Mouse (Mus musculus) lung, adult 2 months (tissue): ENCODE data around the gene Nav3. TPM values are rescaled to one million over a fixed set of nuclear protein-coding genes. Genes with fewer than 3 reads are reported as not detected.

Source experiments
- DNase-seq: peaks from one replicate; pipeline ENCODE4 v3.0.0; 2022
- H3K4me1 ChIP-seq: fragments of 200-500 bp; 2 replicates; pipeline ENCODE4 v1.6.1; 2011; ENCODE audit warnings: low read length; ENCODE audit not compliant: control insufficient read depth, insufficient read depth
- H3K4me3 ChIP-seq: fragments of 200-500 bp; replicated peaks from 2 replicates; pipeline ENCODE3; 2011; ENCODE audit warnings: low read depth, mild to moderate bottlenecking, control low read depth, low read length; ENCODE audit errors: extremely low read depth
- CTCF ChIP-seq: fragments of 200-500 bp; IDR thresholded peaks from 2 replicates; pipeline ENCODE4 v1.5.1; 2011; ENCODE audit warnings: mild to moderate bottlenecking, low read length, control low read depth; ENCODE audit not compliant: insufficient read depth
- POLR2A ChIP-seq: fragments of 200-500 bp; IDR thresholded peaks from 2 replicates; pipeline ENCODE4 v1.6.1; 2011; ENCODE audit warnings: low read depth, mild to moderate bottlenecking, control low read depth, low read length, borderline replicate concordance; ENCODE audit errors: extremely low read depth
- WGBS: fragments of 180-500 bp; shearing (Covaris S2); methylation state at CpG from one replicate; pipeline ENCODE4 v1.1.7; 2018; 5-methylcytosine and 5-hydroxymethylcytosine counted together
- polyA plus RNA-seq: library from polyadenylated mRNA; depleted of rRNA; stranded (reverse); fragments of >200 nt; gene quantifications from 2 replicates; pipeline ENCODE4 v1.2.3, GENCODE M21; 2012

Gene Nav3
- polyA plus RNA-seq, 1 experiment, result 0.84 TPM

DNA sequence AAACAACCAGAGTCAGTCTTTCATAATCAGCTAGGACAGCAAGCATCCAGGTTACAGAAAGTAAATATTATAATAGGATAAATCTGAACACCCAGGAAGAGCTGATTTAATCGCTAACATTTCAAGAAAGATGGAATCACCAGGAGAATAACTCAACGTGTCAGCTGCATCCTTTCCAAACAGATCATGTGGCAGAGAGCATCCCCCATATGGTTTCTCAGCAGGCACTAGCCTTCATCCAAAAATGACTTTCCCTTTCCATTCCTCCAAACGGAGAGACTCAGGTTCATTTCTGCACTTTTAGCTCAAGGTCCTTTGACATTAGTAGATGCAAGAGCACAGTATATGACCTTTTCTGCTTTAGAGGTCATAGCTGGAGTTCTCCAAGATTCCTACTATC, 765.4 kb downstream of the Nav3 start:
- DNase-seq, result no peak
- no peak for TF ChIP-seq POLR2A
- TF ChIP-seq CTCF, result no peak
- Histone ChIP-seq H3K4me1 (no peaks in the 10 kb centered on the region), H3K4me3 (no peak overlapping the region)
- WGBS, result 74% methylated on average over 3 of the region's 3 CpGs

DNA sequence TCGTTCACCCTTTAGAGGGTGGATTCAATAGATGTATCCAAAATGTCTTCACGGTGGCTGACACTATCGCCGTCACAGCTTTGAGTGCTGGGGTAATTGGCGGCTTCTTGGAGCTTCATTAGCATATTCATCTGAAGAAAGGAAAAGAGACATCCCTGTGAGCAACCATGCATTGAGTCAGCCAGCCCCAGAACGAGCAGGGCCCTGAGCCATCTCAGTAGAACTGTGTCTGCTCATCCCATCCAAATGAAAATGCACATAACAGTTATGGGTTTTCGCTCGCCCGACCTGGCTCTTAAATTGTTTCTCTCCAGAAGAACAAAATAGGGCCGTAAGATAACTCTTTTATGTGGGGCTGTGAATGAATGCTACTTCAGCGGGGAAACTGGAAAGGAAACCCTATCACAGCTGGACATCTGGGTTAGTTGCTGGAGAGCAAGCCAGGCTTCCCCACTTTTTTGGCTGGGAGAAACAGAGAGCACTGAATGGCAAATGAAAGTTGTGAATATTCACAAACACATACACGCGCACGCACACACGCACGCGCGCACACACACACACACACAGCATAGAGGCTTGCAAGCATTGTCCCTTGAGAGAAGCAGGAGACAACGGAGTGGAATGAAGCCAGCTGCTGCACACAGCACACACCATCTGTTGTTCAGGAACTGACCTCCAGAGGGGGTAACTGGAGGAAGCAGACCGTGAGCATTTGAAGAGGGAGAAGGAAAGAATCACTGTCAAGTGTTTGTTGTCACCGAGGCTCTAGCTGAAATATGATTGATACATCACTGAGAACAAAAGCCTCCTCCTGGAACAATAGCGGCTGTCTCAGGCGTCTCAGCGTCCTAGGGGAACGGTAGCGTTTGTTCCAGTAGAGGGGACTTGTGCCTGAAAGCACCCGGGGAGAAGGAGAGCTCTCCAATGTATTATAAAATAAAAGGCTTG, 771.6 kb downstream of the Nav3 start:
- WGBS, result 49% methylated on average over 27 of the region's 27 CpGs
- H3K4me3 ChIP-seq, result no peak overlapping the region

DNA sequence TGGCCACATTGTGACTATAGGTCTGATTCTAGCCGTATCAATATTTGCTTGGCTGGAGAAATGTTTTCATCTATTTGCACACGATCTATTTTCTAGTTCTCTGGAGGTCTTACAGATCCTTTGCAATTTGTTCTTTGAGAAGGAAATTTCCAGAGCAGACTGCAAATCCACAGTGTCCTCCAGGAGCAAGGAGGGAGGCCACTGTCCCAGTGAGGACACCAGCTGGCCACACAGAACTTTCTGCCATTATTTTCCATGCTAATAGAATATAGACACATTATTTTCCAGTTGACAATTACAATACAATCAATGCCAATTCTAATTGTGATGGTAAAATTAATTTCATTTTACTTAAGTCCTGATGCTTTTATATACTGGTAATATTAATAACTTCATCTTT, 783.1 kb downstream of the Nav3 start:
- Histone ChIP-seq H3K4me3 (no peak overlapping the region), H3K4me1 (no peaks in the 10 kb centered on the region)
- WGBS, result 59% methylated on average over 2 of the region's 2 CpGs
- TF ChIP-seq CTCF (no peak), POLR2A (no peak)
- DNase-seq, result no peak

More for the DNA sequence above, 771.6 kb downstream of the Nav3 start:
- TF ChIP-seq CTCF, result 0 out of 2 replicates have a peak, but pooled peaks have one; percentile 4
- no peak for TF ChIP-seq POLR2A
- no peak for DNase-seq
- no peaks in the 10 kb centered on the region for H3K4me1 ChIP-seq

DNA sequence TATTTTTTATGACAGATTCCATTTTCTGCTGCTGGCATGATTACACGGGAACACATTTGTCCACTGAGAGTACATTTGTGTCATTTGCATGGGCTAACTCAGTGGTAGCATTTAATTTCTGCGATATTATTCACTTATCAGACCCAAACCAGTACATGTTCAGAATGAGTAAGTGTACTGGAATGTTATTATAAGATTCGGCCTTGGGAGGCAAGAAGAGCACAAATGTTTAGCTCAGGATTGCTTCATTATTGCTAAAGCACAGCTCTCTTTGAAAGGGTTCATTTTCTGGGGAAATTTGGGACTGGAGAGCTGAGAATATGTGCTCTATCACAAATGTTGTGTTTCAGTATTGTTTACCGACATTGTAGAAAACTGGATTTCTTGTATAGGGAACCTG, 788.6 kb downstream of the Nav3 start:
- Histone ChIP-seq H3K4me3 (no peak overlapping the region), H3K4me1 (no peaks in the 10 kb centered on the region)
- TF ChIP-seq CTCF, result no peak
- TF ChIP-seq POLR2A, result no peak
- WGBS, result 65% methylated on average over 4 of the region's 4 CpGs
- DNase-seq, result no peak

DNA sequence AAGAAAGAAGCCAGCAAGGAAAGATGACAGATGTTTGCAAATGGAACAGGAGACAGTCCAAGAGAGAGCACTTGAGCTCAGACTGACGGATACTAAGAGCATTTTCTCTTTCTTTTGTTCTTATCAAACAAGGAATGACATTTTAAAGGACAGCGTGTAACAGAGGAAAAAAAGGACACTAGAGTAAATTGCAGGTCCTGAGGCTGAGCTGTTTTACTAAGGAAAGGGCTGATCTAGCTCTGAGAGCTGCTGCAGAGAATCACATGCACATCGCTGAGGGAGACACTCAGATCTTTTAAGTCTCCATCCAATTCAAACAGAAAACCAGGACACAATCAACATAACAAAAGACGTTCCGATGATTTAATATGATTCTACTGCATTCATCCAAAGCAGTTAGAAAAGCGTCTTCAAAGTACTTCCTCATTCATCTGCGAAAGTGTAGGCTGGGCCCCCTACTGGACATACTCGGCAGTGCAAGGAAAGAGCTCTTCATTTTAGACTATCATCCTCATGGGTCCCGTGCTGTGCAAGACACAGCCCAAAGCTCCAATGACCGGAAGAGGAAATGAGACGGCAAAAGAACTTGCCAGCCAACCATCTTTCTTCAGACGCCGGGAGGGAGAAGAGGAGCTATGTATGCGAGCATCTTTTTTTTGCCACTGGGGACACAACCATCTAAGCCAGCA, 791.2 kb downstream of the Nav3 start:
- Histone ChIP-seq H3K4me3 (no peak overlapping the region), H3K4me1 (no peaks in the 10 kb centered on the region)
- WGBS, result 24% methylated on average over 14 of the region's 14 CpGs
- peak; percentile 22 for DNase-seq
- TF ChIP-seq CTCF (peak; percentile 43), POLR2A (no peak)

- DNase-seq, result no peak
- Histone ChIP-seq H3K4me3 (no peak overlapping the region), H3K4me1 (no peaks in the 10 kb centered on the region)
- TF ChIP-seq POLR2A (no peak), CTCF (no peak)
- 53% methylated on average over 7 of the region's 7 CpGs for WGBS
Measured at GRCm38 (mm10) chr10:109651516-109651915, 804.5 kb downstream of the Nav3 start.

DNA sequence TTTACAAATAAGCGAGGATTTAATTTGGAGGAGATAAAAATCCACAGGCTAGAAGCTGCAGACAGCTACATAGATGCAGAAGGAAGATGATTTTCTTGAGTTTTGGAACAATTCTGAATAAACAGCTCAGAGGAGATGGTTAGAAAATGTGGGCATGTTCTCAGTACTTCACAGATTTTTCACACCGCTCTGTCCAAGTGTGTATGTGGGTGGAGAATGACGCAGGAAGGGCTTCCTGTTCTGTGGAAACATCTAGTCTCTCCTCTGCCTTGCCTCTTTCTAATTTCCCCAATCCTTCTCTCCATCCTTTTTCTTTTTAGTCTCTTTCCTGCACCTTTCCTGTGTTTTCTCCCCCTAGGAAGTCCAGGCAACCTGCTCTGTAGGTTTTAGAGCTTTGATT, 812.4 kb downstream of the Nav3 start:
- TF ChIP-seq CTCF, result no peak
- TF ChIP-seq POLR2A, result no peak
- WGBS, result 79% methylated on average over 3 of the region's 3 CpGs
- no peak for DNase-seq
- Histone ChIP-seq H3K4me1 (no peaks in the 10 kb centered on the region), H3K4me3 (no peak overlapping the region)

- Histone ChIP-seq H3K4me3 (no peak overlapping the region), H3K4me1 (no peaks in the 10 kb centered on the region)
- WGBS, result 72% methylated on average over 7 of the region's 7 CpGs
- DNase-seq, result no peak
- TF ChIP-seq CTCF (no peak), POLR2A (no peak)
Measured at GRCm38 (mm10) chr10:109641806-109642205, 814.2 kb downstream of the Nav3 start.

DNA sequence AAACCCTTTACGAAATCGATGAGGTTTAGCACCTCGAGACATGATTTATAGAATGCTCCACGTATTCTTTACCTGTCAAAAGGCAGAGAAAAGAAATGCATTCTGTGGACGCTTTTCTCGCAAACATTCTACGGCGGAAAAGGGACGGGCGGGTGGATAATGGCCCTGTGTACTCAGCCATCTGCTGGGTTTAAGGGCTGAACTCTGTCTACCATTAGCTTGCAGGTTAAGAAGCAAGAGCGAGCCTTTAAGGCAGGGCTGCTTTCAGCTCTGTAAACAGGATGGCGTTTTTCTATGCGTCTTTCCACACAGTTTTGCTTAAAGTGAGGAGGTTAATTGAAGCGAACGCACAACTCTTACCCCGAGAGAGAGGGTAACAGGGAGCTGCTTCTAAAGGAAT, 818.3 kb downstream of the Nav3 start:
- 65% methylated on average over 16 of the region's 16 CpGs for WGBS
- no peak for TF ChIP-seq POLR2A
- TF ChIP-seq CTCF, result no peak
- no peak for DNase-seq
- no peaks in the 10 kb centered on the region for H3K4me1 ChIP-seq
- no peak overlapping the region for H3K4me3 ChIP-seq
